Mouse (Mus musculus): ENCODE measurements around the gene March8. TPM values are rescaled to one million over a fixed set of nuclear protein-coding genes. Genes with fewer than 3 reads are reported as not detected.

Gene March8
- total and polyA plus RNA-seq, 3 experiments: 22.7 to 24.9 TPM; not detected in 1

DNA sequence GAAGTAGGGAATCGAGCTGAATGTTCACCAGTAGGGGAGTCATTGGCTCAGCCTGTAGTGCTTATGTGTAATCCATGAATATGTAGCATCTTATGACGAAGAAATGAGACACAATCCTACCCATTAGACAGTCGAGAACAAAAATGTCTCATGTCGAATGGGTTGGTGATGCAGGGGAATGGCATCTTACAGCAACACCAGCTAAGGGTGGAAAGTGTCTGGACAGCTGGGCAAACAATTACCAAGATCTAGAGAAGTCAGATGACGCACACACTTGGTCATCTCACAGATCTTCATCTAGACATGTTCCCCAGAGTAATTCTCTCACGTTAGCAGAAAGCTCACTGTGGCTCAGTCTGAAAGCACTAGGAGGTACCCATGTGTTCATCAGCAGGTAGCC, 101.0 kb downstream of the March8 start:
- TF ChIP-seq USF1 (IDR thresholded peaks at IDR 0.05; ENCODE audit: low read depth, low read length) (no peak), MEF2A (IDR thresholded peaks at IDR 0.05; ENCODE audit: extremely low read depth, insufficient replicate concordance, low read depth, low read length, poor library complexity, severe bottlenecking) (no peak), NRF1 (IDR thresholded peaks at IDR 0.05; ENCODE audit: insufficient read depth, low read depth, low read length, poor library complexity, severe bottlenecking) (no peak), POLR2AphosphoS2 (IDR thresholded peaks at IDR 0.05; ENCODE audit: low read length) (no peak), POLR2A (IDR thresholded peaks at IDR 0.05; ENCODE audit: control insufficient read depth in 1 of 2, insufficient read depth in 1 of 2, low read depth in 1 of 2, low read length in 2 of 2, poor library complexity in 1 of 2) (no peak), MAX (IDR thresholded peaks at IDR 0.05; ENCODE audit: low read length) (no peak), USF2 (IDR thresholded peaks at IDR 0.05; ENCODE audit: borderline replicate concordance in 1 of 2, insufficient read depth in 1 of 2, low read depth in 1 of 2, low read length in 2 of 2) (no peak), ETS1 (IDR thresholded peaks at IDR 0.05; ENCODE audit: low read depth, low read length) (no peak), MAZ (IDR thresholded peaks at IDR 0.05; ENCODE audit: low read depth, low read length) (no peak), GABPA (IDR thresholded peaks at IDR 0.05; ENCODE audit: low read depth, low read length) (no peak), JUND (IDR thresholded peaks at IDR 0.05; ENCODE audit: low read depth, low read length) (no peak), TBP (IDR thresholded peaks at IDR 0.05; ENCODE audit: low read depth, low read length) (no peak), ELF1 (IDR thresholded peaks at IDR 0.05; ENCODE audit: low read depth, low read length) (no peak), POLR2AphosphoS5 (IDR thresholded peaks at IDR 0.05; ENCODE audit: borderline replicate concordance, low read depth, low read length) (no peak), RCOR1 (IDR thresholded peaks at IDR 0.05; ENCODE audit: low read depth, low read length) (no peak), BHLHE40 (IDR thresholded peaks at IDR 0.05; ENCODE audit: borderline replicate concordance, low read depth, low read length) (no peak)
- H3K9me3 ChIP-seq (replicated peaks; ENCODE audit: insufficient read depth, low read length): no peaks in the 10 kb centered on the region
- H3K9ac ChIP-seq (ENCODE audit: control insufficient read depth, low read depth, low read length, poor library complexity, severe bottlenecking): no peak overlapping the region

DNA sequence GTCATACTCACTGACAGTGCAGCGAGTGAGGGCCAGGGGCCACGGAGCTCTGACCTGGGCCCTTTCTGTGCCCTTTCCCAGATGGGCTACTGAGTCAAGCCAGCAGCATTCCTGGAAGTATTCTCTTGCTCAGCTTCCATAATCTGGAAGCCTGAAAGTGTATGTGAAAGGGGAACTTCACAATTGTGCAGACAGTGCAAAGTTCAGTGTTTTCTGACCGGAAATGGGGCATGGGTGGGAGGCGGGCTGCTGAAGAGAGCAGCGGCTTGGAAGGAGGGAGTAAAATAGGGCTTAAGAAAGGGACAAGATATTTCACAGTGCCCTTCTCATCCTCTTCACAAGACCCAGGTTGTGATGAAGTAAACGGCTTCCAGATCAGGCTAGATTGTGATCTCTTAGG, 101.7 kb downstream of the March8 start:
- peaks cover 0 to 9% of the 10 kb centered on the region in 2 experiments; a peak in 2 of 4 replicates for H3K36me3 ChIP-seq (ENCODE audit: control insufficient read depth in 1 of 2, insufficient read depth in 2 of 2, low read length in 2 of 2)
- no peak for DNase-seq (ENCODE audit: low read depth, low spot score)

More for the DNA sequence above, 101.0 kb downstream of the March8 start:
- peaks cover 7 to 8% of the 10 kb centered on the region in 2 experiments; a peak in 3 of 4 replicates for H3K4me1 ChIP-seq (ENCODE audit: control insufficient read depth in 1 of 2, insufficient read depth in 2 of 2, low read length in 2 of 2)
- H3K79me2 ChIP-seq (ENCODE audit: control insufficient read depth, insufficient read depth, low read length, poor library complexity): no peaks in the 10 kb centered on the region
- no peak overlapping the region for H3K4me3 ChIP-seq (ENCODE audit: control insufficient read depth in 1 of 2, insufficient read depth in 1 of 2, low read depth in 2 of 2, low read length in 2 of 2)
- H3K27me3 ChIP-seq (ENCODE audit: control insufficient read depth in 1 of 2, insufficient read depth in 2 of 2, low read length in 2 of 2): no peaks in the 10 kb centered on the region
- peaks cover 0 to 9% of the 10 kb centered on the region in 2 experiments; a peak in 2 of 4 replicates for H3K36me3 ChIP-seq (ENCODE audit: control insufficient read depth in 1 of 2, insufficient read depth in 2 of 2, low read length in 2 of 2)
- H3K27ac ChIP-seq (ENCODE audit: control insufficient read depth, low read depth, low read length): no peak overlapping the region
- DNase-seq (ENCODE audit: low read depth, low spot score): no peak

More for the DNA sequence above, 101.7 kb downstream of the March8 start:
- H3K4me1 ChIP-seq (ENCODE audit: control insufficient read depth in 1 of 2, insufficient read depth in 2 of 2, low read length in 2 of 2): peaks cover 7 to 8% of the 10 kb centered on the region in 2 experiments; a peak in 3 of 4 replicates
- H3K27ac ChIP-seq (ENCODE audit: control insufficient read depth, low read depth, low read length): no peak overlapping the region
- TF ChIP-seq TAL1 (IDR thresholded peaks at IDR 0.05; ENCODE audit: low read length): no peak
- no peak for TF ChIP-seq NRF1 (IDR thresholded peaks at IDR 0.05; ENCODE audit: insufficient read depth, low read depth, low read length, poor library complexity, severe bottlenecking)
- TF ChIP-seq KAT2A (conservative IDR thresholded peaks at IDR 0.05; ENCODE audit: low read depth, low read length): no peak
- TF ChIP-seq ZKSCAN1 (IDR thresholded peaks at IDR 0.05; ENCODE audit: low read depth, low read length): no peak
- TF ChIP-seq RCOR1 (IDR thresholded peaks at IDR 0.05; ENCODE audit: low read depth, low read length): no peak
- no peak for TF ChIP-seq ETS1 (IDR thresholded peaks at IDR 0.05; ENCODE audit: low read depth, low read length)
- no peak for TF ChIP-seq E2F4 (IDR thresholded peaks at IDR 0.05; ENCODE audit: borderline replicate concordance, low read depth, low read length)
- TF ChIP-seq NELFE (IDR thresholded peaks at IDR 0.05; ENCODE audit: low read depth, low read length): no peak
- TF ChIP-seq ZMIZ1 (IDR thresholded peaks at IDR 0.05; ENCODE audit: low read depth, low read length): no peak
- TF ChIP-seq TCF12 (IDR thresholded peaks at IDR 0.05; ENCODE audit: low read depth, low read length): no peak
- TF ChIP-seq CHD1 (IDR thresholded peaks at IDR 0.05; ENCODE audit: low read depth, low read length): no peak
- TF ChIP-seq ZNF384 (IDR thresholded peaks at IDR 0.05; ENCODE audit: low read depth, low read length): no peak
- TF ChIP-seq MYC (IDR thresholded peaks at IDR 0.05; ENCODE audit: low read depth, low read length): no peak
- no peak for TF ChIP-seq MAFK (IDR thresholded peaks at IDR 0.05; ENCODE audit: borderline replicate concordance, low read depth, low read length)
- no peak overlapping the region for H3K4me3 ChIP-seq (ENCODE audit: control insufficient read depth in 1 of 2, insufficient read depth in 1 of 2, low read depth in 2 of 2, low read length in 2 of 2)
- no peaks in the 10 kb centered on the region for H3K27me3 ChIP-seq (ENCODE audit: control insufficient read depth in 1 of 2, insufficient read depth in 2 of 2, low read length in 2 of 2)
- no peaks in the 10 kb centered on the region for H3K9me3 ChIP-seq (replicated peaks; ENCODE audit: insufficient read depth, low read length)
- no peak overlapping the region for H3K9ac ChIP-seq (ENCODE audit: control insufficient read depth, low read depth, low read length, poor library complexity, severe bottlenecking)
- no peaks in the 10 kb centered on the region for H3K79me2 ChIP-seq (ENCODE audit: control insufficient read depth, insufficient read depth, low read length, poor library complexity)

Measured in MEL (cell line).